Comparison of ENCODE assay signal across 9 mouse cellular contexts in the genomic region with DNA sequence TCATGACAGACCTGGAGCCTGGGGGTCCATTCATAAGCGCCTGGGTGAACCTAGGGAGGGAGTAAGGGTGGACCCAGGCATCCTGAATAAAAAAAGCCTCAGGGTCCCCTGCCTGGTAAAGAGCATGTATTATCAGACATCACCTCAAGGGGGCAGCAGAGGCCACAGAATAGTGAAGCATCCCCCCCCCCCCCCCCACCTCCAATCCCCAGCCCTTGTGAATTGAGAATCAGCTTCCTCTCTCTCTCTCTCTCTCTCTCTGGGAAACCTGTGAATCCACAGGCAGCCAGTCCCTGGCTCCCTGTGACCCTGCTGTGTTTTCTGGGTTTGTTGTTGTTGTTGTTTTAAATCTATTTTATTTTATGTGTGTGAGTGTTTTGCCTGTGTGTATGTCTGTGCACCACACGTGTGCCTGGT. TPM values are rescaled to one million over a fixed set of nuclear protein-coding genes. Genes with fewer than 3 reads are reported as not detected.
A peak's percentile ranks its signal among the peaks of the same experiment; 100 is the strongest.
DNase-seq lines count a peak whose midpoint lies in the region; ATAC-seq and TF ChIP-seq lines count a peak whose summit lies in the region.
"Had no signal": no experiment of that assay in that cellular context is flagged by ENCODE, and none has a peak within 500 bp of the region (broad histone marks: within the 10 kb centered on the region; RNA-seq: fewer than 3 reads in every experiment).

No protein-coding gene starts in this region.

- 0 out of 2 replicates have a peak, but pooled peaks cover 5% of the 10 kb centered on the region for H3K4me1 ChIP-seq in forebrain, embryonic 13.5 days
- H3K4me1 ChIP-seq in intestine, embryonic 14.5 days (replicated peaks; ENCODE audit: control insufficient read depth, insufficient read depth, low read length) = no peaks in the 10 kb centered on the region
- H3K4me1 ChIP-seq in lung, postnatal 0 days (ENCODE audit: insufficient read depth, low read depth, low read length) = no peaks in the 10 kb centered on the region
- H3K4me1 ChIP-seq: heart, embryonic 13.5 days had no signal

- H3K4me2 ChIP-seq in forebrain, embryonic 13.5 days = no peak overlapping the region
- H3K4me2 ChIP-seq in intestine, embryonic 14.5 days (ENCODE audit: low read length) = no peak overlapping the region
- H3K4me2 ChIP-seq in lung, postnatal 0 days (replicated peaks; ENCODE audit: low read depth, low read length) = no peak overlapping the region
- H3K4me2 ChIP-seq: heart, embryonic 13.5 days had no signal

- peak; percentile 64 for TF ChIP-seq CTCF in lung, postnatal 0 days (IDR thresholded peaks at IDR 0.05)

- H3K27me3 ChIP-seq in forebrain, embryonic 13.5 days = no peaks in the 10 kb centered on the region
- no peaks in the 10 kb centered on the region for H3K27me3 ChIP-seq in intestine, embryonic 14.5 days (replicated peaks; ENCODE audit: control insufficient read depth, insufficient read depth, low read length)
- H3K27me3 ChIP-seq in lung, postnatal 0 days (replicated peaks; ENCODE audit: insufficient read depth, low read length) = no peaks in the 10 kb centered on the region

- no peaks in the 10 kb centered on the region for H3K36me3 ChIP-seq in forebrain, embryonic 13.5 days (ENCODE audit: poor library complexity, severe bottlenecking)
- H3K36me3 ChIP-seq in intestine, embryonic 14.5 days (ENCODE audit: control insufficient read depth, insufficient read depth, low read length) = no peaks in the 10 kb centered on the region
- no peaks in the 10 kb centered on the region for H3K36me3 ChIP-seq in lung, postnatal 0 days (ENCODE audit: insufficient read depth, low read length)
- H3K36me3 ChIP-seq: heart, embryonic 13.5 days had no signal

- no peaks in the 10 kb centered on the region for H3K9me3 ChIP-seq in forebrain, embryonic 13.5 days (replicated peaks)
- H3K9me3 ChIP-seq in intestine, embryonic 14.5 days (ENCODE audit: control insufficient read depth, low read length) = no peaks in the 10 kb centered on the region
- no peaks in the 10 kb centered on the region for H3K9me3 ChIP-seq in lung, postnatal 0 days (ENCODE audit: low read length)
- H3K9me3 ChIP-seq: heart, embryonic 13.5 days had no signal

- peak; percentile 68 to 69 for DNase-seq in adrenal gland, adult 18-20 months (ENCODE audit: low spot score in 2 of 2)
- DNase-seq in adrenal gland, adult 8-10 months = no peak
- peak; percentile 85 for DNase-seq in 3T3-L1 (ENCODE audit: low read depth, low spot score)
- DNase-seq in brain, adult 2 months (ENCODE audit: low read depth, low spot score) = peak; percentile 51
- DNase-seq in intestine, embryonic 14.5 days (ENCODE audit: low spot score) = peak; percentile 88
- peak; percentile 58 for DNase-seq in lung, postnatal 0 days (ENCODE audit: low spot score)
- peak; percentile 34 for DNase-seq in right cerebral cortex, postnatal 25 days

- no peak overlapping the region for H3K27ac ChIP-seq in forebrain, embryonic 13.5 days
- H3K27ac ChIP-seq in intestine, embryonic 14.5 days (ENCODE audit: low read depth) = no peak overlapping the region
- no peak overlapping the region for H3K27ac ChIP-seq in lung, postnatal 0 days (ENCODE audit: low read length)
- H3K27ac ChIP-seq: heart, embryonic 13.5 days had no signal

- 8% methylated on average over 2 of the region's 2 CpGs for WGBS in forebrain, embryonic 13.5 days
- 21% methylated on average over 2 of the region's 2 CpGs for WGBS in intestine, embryonic 14.5 days
- WGBS in lung, postnatal 0 days = 16% methylated on average over 2 of the region's 2 CpGs

- H3K4me3 ChIP-seq in forebrain, embryonic 13.5 days = no peak overlapping the region
- H3K4me3 ChIP-seq in intestine, embryonic 14.5 days (ENCODE audit: low read depth, low read length) = no peak overlapping the region
- H3K4me3 ChIP-seq in lung, postnatal 0 days (ENCODE audit: low read depth, low read length) = no peak overlapping the region
- H3K4me3 ChIP-seq: heart, embryonic 13.5 days had no signal

- peak; percentile 63; the same call in 1 of the 2 replicates for ATAC-seq in forebrain, embryonic 13.5 days
- peak; percentile 62 for ATAC-seq in intestine, embryonic 14.5 days (replicated peaks; ENCODE audit: low FRiP score, low TSS enrichment, low read depth)
- ATAC-seq in lung, postnatal 0 days = peak; percentile 50

- no peak for TF ChIP-seq EP300 in lung, postnatal 0 days (IDR thresholded peaks at IDR 0.05)

- H3K9ac ChIP-seq in forebrain, embryonic 13.5 days = no peak overlapping the region
- H3K9ac ChIP-seq in intestine, embryonic 14.5 days (ENCODE audit: low read length) = no peak overlapping the region
- H3K9ac ChIP-seq in lung, postnatal 0 days (replicated peaks; ENCODE audit: low read depth) = no peak overlapping the region
- H3K9ac ChIP-seq: heart, embryonic 13.5 days had no signal

RNA-seq across cellular contexts. Expression of a gene that starts 11.8 kb away (rescaled TPM):
- 10 to 100 TPM; 18.3 to 19.9 TPM for total RNA-seq in adrenal gland, adult 18-20 months (2021)
- total RNA-seq in adrenal gland, adult 8-10 months (2022) = 10 to 100 TPM; 21.2 to 26.6 (median 23.3) TPM
- polyA plus RNA-seq in forebrain, embryonic 13.5 days (2015; fragmentation: Nextera tagmentation; extraction: Ambion mirVana) = 85.5 and 88.5 TPM in 2 replicates
- 82.9 and 96.6 TPM in 2 replicates for polyA plus RNA-seq in intestine, embryonic 14.5 days (2014; fragmentation: Nextera tagmentation; extraction: Ambion mirVana)
- 41.1 and 45.4 TPM in 2 replicates for polyA plus RNA-seq in lung, postnatal 0 days (2015; fragmentation: Nextera tagmentation; extraction: Ambion mirVana)

RNA-seq across cellular contexts. Expression of a gene that starts 12.3 kb away (rescaled TPM):
- total RNA-seq in adrenal gland, adult 18-20 months (2021) = not detected
- not detected for total RNA-seq in adrenal gland, adult 8-10 months (2022)
- polyA plus RNA-seq in forebrain, embryonic 13.5 days (2015; fragmentation: Nextera tagmentation; extraction: Ambion mirVana) = not detected in 2 replicates
- not detected in 2 replicates for polyA plus RNA-seq in intestine, embryonic 14.5 days (2014; fragmentation: Nextera tagmentation; extraction: Ambion mirVana)
- 0.33 TPM in 1 of 2 replicates, not detected in the other for polyA plus RNA-seq in lung, postnatal 0 days (2015; fragmentation: Nextera tagmentation; extraction: Ambion mirVana)
- polyA plus RNA-seq: heart, embryonic 13.5 days had no signal

RNA-seq across cellular contexts. Expression of a gene that starts 18.8 kb away (rescaled TPM):
- total RNA-seq in adrenal gland, adult 18-20 months (2021) = 1 to 10 TPM in 1 of 2 experiments, under 1 TPM in 1; 0.33 to 1.3 TPM
- under 1 TPM; 0.07 to 0.67 (median 0.21) TPM for total RNA-seq in adrenal gland, adult 8-10 months (2022)
- polyA plus RNA-seq in forebrain, embryonic 13.5 days (2015; fragmentation: Nextera tagmentation; extraction: Ambion mirVana) = 0.05 and 0.20 TPM in 2 replicates
- 12.5 and 15.1 TPM in 2 replicates for polyA plus RNA-seq in intestine, embryonic 14.5 days (2014; fragmentation: Nextera tagmentation; extraction: Ambion mirVana)
- 15.5 and 19.1 TPM in 2 replicates for polyA plus RNA-seq in lung, postnatal 0 days (2015; fragmentation: Nextera tagmentation; extraction: Ambion mirVana)

RNA-seq across cellular contexts. Expression of a gene that starts 47.2 kb away (rescaled TPM):
- 10 to 100 TPM; 28.8 to 39.0 TPM for total RNA-seq in adrenal gland, adult 18-20 months (2021)
- total RNA-seq in adrenal gland, adult 8-10 months (2022) = 10 to 100 TPM; 28.7 to 45.0 (median 30.4) TPM
- polyA plus RNA-seq in forebrain, embryonic 13.5 days (2015; fragmentation: Nextera tagmentation; extraction: Ambion mirVana) = 14.0 and 14.3 TPM in 2 replicates
- polyA plus RNA-seq in intestine, embryonic 14.5 days (2014; fragmentation: Nextera tagmentation; extraction: Ambion mirVana) = 9.4 and 11.2 TPM in 2 replicates
- polyA plus RNA-seq in lung, postnatal 0 days (2015; fragmentation: Nextera tagmentation; extraction: Ambion mirVana) = 38.5 and 38.9 TPM in 2 replicates

Comparison
In these comparisons a context has a peak if more than half of its experiments do, and no peak if none do; other contexts are left out.
1. RNA of a gene that starts 18.8 kb away (polyA plus RNA-seq): 15.5 to 19.1 TPM in lung, postnatal 0 days and 12.5 to 15.1 TPM in intestine, embryonic 14.5 days; 0.05 to 0.20 TPM in forebrain, embryonic 13.5 days; every median in the first group is over 10 times any median in the second.
2. Peak in every context shown above with its lines, with median percentiles within 50 percentile points of each other: ATAC-seq.